Mouse (Mus musculus) embryonic facial prominence, embryonic 12.5 days (tissue): ENCODE measurements at regions not wholly inside any gene's neighbourhood (a gene's known extent, or its start where the extent isn't known, plus 50 kb on each side); places are given as distances from the start of the nearest gene placed in this dataset.

ENCODE experiments used
- ATAC-seq: fragments of 200-750 bp; cut with Nextera tagmentation; 2 replicates; pipeline ENCODE4 v1.8.0; 2017; ENCODE audit not compliant: insufficient number of reproducible peaks, insufficient read depth, low FRiP score, low TSS enrichment
- H3K27ac ChIP-seq: fragments of 300-500 bp; sonication (generic); 2 replicates; pipeline ENCODE4 v1.5.1; 2016; ENCODE audit warnings: mild to moderate bottlenecking
- H3K27me3 ChIP-seq: fragments of 300-500 bp; sonication (generic); 2 replicates; pipeline ENCODE4 v1.6.1; 2016; ENCODE audit warnings: mild to moderate bottlenecking, moderate library complexity
- H3K36me3 ChIP-seq: fragments of 300-500 bp; sonication (generic); 2 replicates; pipeline ENCODE4 v1.6.1; 2016; ENCODE audit warnings: mild to moderate bottlenecking
- H3K4me1 ChIP-seq: fragments of 300-500 bp; sonication (generic); 2 replicates; pipeline ENCODE4 v1.6.1; 2016
- H3K4me2 ChIP-seq: fragments of 300-500 bp; sonication (generic); replicated peaks from 2 replicates; pipeline ENCODE4 v1.6.1; 2016; ENCODE audit warnings: mild to moderate bottlenecking, moderate library complexity
- H3K4me3 ChIP-seq: fragments of 300-500 bp; sonication (generic); 2 replicates; pipeline ENCODE4 v1.5.1; 2016; ENCODE audit warnings: mild to moderate bottlenecking
- H3K9ac ChIP-seq: fragments of 300-500 bp; sonication (generic); 2 replicates; pipeline ENCODE4 v1.6.1; 2016; ENCODE audit warnings: mild to moderate bottlenecking, moderate library complexity
- H3K9me3 ChIP-seq: fragments of 300-500 bp; sonication (generic); 2 replicates; pipeline ENCODE4 v1.6.1; 2016; ENCODE audit warnings: mild to moderate bottlenecking, moderate library complexity
- WGBS: fragments of 180-500 bp; shearing (Covaris S2); methylation state at CpG from one replicate; pipeline ENCODE4 v1.1.7; 2016; 5-methylcytosine and 5-hydroxymethylcytosine counted together

DNA sequence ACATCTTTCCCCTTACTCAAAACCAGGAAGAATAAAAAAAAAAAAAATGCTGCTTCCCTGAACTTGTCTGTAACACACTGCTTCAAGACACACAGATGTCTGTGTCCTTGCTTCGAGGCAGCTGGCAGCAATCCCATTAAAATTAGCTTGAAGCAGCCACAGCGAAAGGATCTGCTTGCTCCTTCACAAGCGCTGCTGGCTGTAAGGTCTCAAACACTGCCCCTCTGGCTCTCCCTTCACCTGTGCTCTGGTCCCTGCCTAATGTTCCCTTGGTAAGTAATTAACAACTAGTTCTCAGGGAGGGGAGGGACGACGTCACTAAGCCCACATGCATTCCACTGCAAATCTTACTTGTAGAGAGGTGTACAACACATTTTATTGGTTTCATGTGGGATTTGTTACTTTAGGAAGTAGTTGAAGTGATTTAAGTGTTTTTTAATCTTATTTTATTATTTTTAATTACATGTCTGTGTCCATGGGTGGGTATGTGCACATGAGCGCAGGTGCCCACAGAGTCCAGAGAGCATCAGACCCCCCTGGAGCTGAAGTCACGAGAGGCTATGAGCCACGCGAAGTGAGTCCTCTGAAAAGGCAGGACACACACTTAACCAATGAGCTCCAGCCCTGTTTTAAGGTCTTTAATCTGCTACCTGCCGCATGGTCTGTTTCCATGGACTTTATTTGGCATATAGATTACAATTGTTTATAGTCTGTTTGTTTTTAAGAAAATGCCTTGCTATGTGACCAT is 61.1 kb upstream of the Cers6 start:
- ATAC-seq = no peak
- WGBS = 59% methylated on average over 10 of the region's 10 CpGs

DNA sequence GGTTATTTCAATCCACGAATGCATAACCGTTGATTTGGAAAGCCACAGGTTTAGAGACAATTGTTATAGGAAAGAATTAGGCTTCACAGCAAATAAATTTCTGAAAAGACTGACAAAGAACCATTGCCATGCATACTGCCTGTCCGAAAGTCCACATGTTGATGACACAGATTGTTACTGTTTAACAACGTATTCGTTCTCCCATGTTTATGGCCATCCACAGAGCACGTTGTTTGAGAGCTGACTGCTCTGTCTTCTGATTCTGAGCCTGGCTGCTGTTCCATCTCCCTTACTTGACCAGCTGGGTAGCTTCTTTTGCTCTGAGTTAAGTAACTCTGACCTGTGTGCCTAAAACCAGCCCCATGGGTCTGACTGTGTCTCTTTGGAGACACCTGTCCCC is 57.1 kb upstream of the Cers6 start:
- H3K9me3 ChIP-seq = no peaks in the 10 kb centered on the region
- H3K4me2 ChIP-seq = no peak overlapping the region
- H3K36me3 ChIP-seq = no peaks in the 10 kb centered on the region
- no peak overlapping the region for H3K27ac ChIP-seq
- ATAC-seq = no peak
- H3K4me1 ChIP-seq = peaks cover 11% of the 10 kb centered on the region
- H3K27me3 ChIP-seq = no peaks in the 10 kb centered on the region
- WGBS = 93% methylated on average over 6 of the region's 6 CpGs
- no peak overlapping the region for H3K9ac ChIP-seq
- H3K4me3 ChIP-seq = no peak overlapping the region

More for the DNA sequence above, 61.1 kb upstream of the Cers6 start:
- Histone ChIP-seq H3K4me1 (peaks cover under 1% of the 10 kb centered on the region; the same call in 1 of the 2 replicates), H3K9ac (no peak overlapping the region), H3K36me3 (no peaks in the 10 kb centered on the region), H3K27me3 (no peaks in the 10 kb centered on the region), H3K4me2 (no peak overlapping the region), H3K9me3 (no peaks in the 10 kb centered on the region), H3K27ac (no peak overlapping the region), H3K4me3 (no peak overlapping the region)

DNA sequence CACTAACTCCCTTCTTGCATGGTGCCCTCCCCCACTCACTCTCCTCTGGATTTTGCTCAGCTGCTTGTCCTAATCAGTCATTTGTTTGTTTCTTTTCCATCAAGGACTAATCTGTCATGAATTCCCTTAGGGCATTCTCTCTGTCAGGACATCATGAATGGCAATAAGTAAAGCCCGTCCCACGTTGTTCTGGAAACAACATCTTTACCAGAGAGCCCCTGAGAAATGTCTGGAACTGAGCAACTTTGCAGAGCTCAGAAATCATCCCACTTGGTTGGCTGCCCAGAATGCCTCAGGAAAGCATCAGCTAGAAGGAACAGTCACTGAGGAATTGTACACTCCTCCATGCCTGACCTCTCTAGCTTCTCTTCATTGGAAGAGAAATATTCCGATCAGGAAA is 55.4 kb upstream of the Cers6 start:
- Histone ChIP-seq H3K9ac (no peak overlapping the region), H3K4me3 (no peak overlapping the region), H3K27me3 (no peaks in the 10 kb centered on the region), H3K27ac (0 out of 2 replicates have a peak overlapping the region, but pooled peaks have one; percentile 7), H3K4me1 (peaks cover 11% of the 10 kb centered on the region), H3K36me3 (no peaks in the 10 kb centered on the region), H3K9me3 (no peaks in the 10 kb centered on the region), H3K4me2 (no peak overlapping the region)
- ATAC-seq = 0 out of 2 replicates have a peak, but pooled peaks have one; percentile 28
- WGBS = 12% methylated on average over 3 of the region's 3 CpGs

DNA sequence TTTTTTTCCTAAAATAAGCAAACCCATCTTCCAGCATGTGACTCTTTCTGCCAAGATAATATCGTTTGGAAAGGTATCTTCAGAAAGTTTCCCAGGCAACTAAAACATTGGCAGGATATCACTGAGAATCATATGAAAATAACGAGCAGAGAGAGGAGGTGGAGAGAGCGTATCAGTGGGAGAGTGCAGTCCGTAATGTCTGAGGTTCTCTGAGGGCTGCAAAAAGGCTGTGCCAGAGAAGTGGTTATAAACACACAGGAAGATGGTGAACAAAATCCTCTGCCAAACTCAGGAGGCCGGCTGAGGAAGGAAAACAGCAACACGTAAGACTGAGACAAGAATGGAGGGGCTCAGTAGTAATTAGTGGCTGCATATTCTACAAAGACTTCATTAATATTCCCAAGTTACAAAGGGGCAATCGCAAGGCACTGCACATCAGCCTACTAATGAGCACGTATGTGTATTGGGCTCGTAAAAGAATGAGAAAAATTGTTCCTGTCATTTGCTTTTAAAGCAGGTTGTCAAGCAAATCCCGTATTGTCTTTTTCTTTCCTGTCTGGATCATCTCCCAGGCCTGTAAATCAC is 54.8 kb upstream of the Cers6 start:
- 47% methylated on average over 10 of the region's 10 CpGs for WGBS
- peak overlapping the region; percentile 7; the same call in 1 of the 2 replicates for H3K27ac ChIP-seq
- H3K36me3 ChIP-seq = no peaks in the 10 kb centered on the region
- H3K9me3 ChIP-seq = no peaks in the 10 kb centered on the region
- no peaks in the 10 kb centered on the region for H3K27me3 ChIP-seq
- peaks cover 11% of the 10 kb centered on the region for H3K4me1 ChIP-seq
- no peak overlapping the region for H3K9ac ChIP-seq
- ATAC-seq = no peak
- H3K4me2 ChIP-seq = no peak overlapping the region
- H3K4me3 ChIP-seq = no peak overlapping the region
